Mouse (Mus musculus) forebrain, embryonic 12.5 days (tissue): Measurements from ENCODE around the gene Cyb561. TPM values are rescaled to one million over a fixed set of nuclear protein-coding genes. Genes with fewer than 3 reads are reported as not detected.

Experiments
- polyA plus RNA-seq: library from polyadenylated mRNA; unstranded; fragments of >200 nt; fragmentation: Nextera tagmentation; extraction: Ambion mirVana; gene quantifications from 2 replicates; pipeline ENCODE4 v1.2.1, GENCODE M21; 2016

Cyb561 gene
- polyA plus RNA-seq, 1 experiment from 2014 or later: 13.2 TPM

Other genes starting within 250 kb of the Cyb561 start
- 0.60 and 0.78 TPM in 2 replicates for gene Ace, start 14.6 kb upstream of the Cyb561 start, polyA plus RNA-seq
- not detected in 2 replicates for gene Ace3, start 41.3 kb upstream of the Cyb561 start, polyA plus RNA-seq
- gene Kcnh6, start 54.8 kb upstream of the Cyb561 start, polyA plus RNA-seq: 0.36 and 0.64 TPM in 2 replicates
- 118 and 129 TPM in 2 replicates for gene Dcaf7, start 83.5 kb upstream of the Cyb561 start, polyA plus RNA-seq
- gene Taco1, start 112.7 kb upstream of the Cyb561 start, polyA plus RNA-seq: 9.6 and 9.8 TPM in 2 replicates
- gene Map3k3, start 131.3 kb upstream of the Cyb561 start, polyA plus RNA-seq: 21.6 and 22.6 TPM in 2 replicates
- gene Gm10840, start 207.5 kb upstream of the Cyb561 start, polyA plus RNA-seq: not detected in 2 replicates
- gene Limd2, start 207.5 kb upstream of the Cyb561 start, polyA plus RNA-seq: 289 and 300 TPM in 2 replicates
- 35.2 and 36.1 TPM in 2 replicates for gene Strada, start 248.8 kb upstream of the Cyb561 start, polyA plus RNA-seq